Mouse (Mus musculus): ENCODE results near the gene Lenep.

DNA sequence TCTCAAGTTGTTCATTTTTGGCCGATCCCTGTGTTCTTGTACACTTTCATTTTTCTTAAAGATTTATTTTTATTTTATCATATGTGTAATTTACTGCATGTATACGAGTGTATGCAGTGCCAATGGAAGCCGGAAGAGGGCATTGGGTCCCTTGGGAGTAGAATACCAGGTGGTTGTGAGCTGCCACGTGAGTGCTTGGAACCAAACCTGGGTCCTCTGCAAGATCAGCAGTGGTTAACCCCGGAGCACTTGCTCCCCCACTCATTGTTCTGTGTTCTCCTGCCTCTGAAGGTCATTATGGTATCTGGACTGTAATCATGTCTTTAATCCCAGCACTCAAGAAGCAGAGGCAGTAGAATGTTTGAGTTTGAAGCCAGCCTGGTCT lies 22.5 kb upstream of the Lenep start:
- no peak for TF ChIP-seq CTCF (IDR thresholded peaks at IDR 0.05; ENCODE audit: borderline replicate concordance, insufficient read depth, low read depth, low read length)
- TF ChIP-seq POLR2A (IDR thresholded peaks at IDR 0.05; ENCODE audit: borderline replicate concordance, insufficient read depth, low read length), result no peak

All from cerebellum, adult 2 months (tissue).